Mouse (Mus musculus): Measurements from ENCODE around the gene Zfc3h1.

- no peak for TF ChIP-seq CTCF (IDR thresholded peaks at IDR 0.05; ENCODE audit: extremely low read depth, insufficient read depth, low read length)
- peak; percentile 90 for TF ChIP-seq POLR2A (IDR thresholded peaks at IDR 0.05; ENCODE audit: extremely low read depth, insufficient read depth, low read length)
Measured at GRCm38 (mm10) chr10:115361840-115362622, 22.7 kb upstream of the Zfc3h1 start, which contains the start of gene Tmem19.
